Mouse (Mus musculus): ENCODE data around the gene Mrpl17. TPM values are rescaled to one million over a fixed set of nuclear protein-coding genes. Genes with fewer than 3 reads are reported as not detected.

Gene Mrpl17
- polyA plus RNA-seq, 1 experiment = 157 TPM

DNA sequence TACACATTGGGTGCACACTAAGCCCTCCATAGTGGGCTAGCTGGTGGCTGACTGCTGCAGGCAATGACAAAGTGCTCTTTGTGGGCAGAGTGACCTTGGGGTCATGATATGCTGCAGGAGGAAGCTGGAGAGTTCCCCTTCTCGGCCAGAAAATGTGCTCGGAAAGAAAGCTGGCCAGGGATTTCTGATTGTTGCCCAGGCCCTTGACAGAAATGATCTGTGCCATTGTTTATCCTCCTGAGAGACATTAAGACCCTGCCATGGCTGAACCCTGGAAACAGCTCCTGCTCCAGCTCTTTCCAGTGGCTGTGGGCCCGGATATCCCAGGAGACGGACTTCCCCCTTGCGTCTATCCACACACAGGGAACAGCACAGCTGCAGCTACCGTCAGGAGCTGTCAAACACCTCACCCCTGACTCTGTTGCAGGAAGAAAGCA, 43.2 kb downstream of the Mrpl17 start:
- WGBS = 37% methylated on average over 6 of the region's 6 CpGs
- Histone ChIP-seq H3K36me3 (ENCODE audit: control insufficient read depth, insufficient read depth, low read length) (no peaks in the 10 kb centered on the region), H3K27ac (ENCODE audit: control insufficient read depth, insufficient read depth, low read length) (no peak overlapping the region), H3K4me3 (ENCODE audit: control insufficient read depth, insufficient read depth, low read length) (no peak overlapping the region), H3K27me3 (ENCODE audit: control insufficient read depth, insufficient read depth, low read length) (no peaks in the 10 kb centered on the region), H3K4me1 (replicated peaks; ENCODE audit: control insufficient read depth, insufficient read depth, low read length) (no peaks in the 10 kb centered on the region)
- DNase-seq = no peak
- TF ChIP-seq CTCF (IDR thresholded peaks at IDR 0.05; ENCODE audit: borderline replicate concordance, control insufficient read depth, extremely low read depth, insufficient read depth, low read length, poor library complexity) (no peak), POLR2A (IDR thresholded peaks at IDR 0.05; ENCODE audit: control insufficient read depth, extremely low read depth, insufficient read depth, low read length, poor library complexity) (no peak)

DNA sequence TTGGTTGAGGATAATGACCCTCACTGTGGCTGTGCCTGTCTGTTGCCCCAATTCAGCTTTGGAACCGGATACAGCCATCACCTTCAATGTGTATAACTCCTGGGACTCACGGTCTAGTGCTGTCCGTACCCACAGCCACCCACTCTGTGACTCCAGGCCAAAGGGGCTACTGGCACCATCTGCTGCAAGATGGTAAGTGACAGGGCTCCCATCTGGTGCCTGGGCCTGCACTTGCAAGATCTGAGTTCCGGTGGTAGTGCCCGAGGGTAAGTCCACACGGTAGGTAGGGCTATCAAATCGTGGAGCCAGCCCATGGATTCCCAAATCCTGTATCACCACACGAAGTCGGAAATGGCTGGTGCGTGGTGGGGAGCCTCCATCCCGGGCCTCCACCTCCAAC, 46.6 kb downstream of the Mrpl17 start:
- Histone ChIP-seq H3K27me3 (ENCODE audit: control insufficient read depth, insufficient read depth, low read length) (no peaks in the 10 kb centered on the region), H3K4me1 (replicated peaks; ENCODE audit: control insufficient read depth, insufficient read depth, low read length) (no peaks in the 10 kb centered on the region), H3K27ac (ENCODE audit: control insufficient read depth, insufficient read depth, low read length) (no peak overlapping the region), H3K4me3 (ENCODE audit: control insufficient read depth, insufficient read depth, low read length) (no peak overlapping the region), H3K36me3 (ENCODE audit: control insufficient read depth, insufficient read depth, low read length) (no peaks in the 10 kb centered on the region)
- TF ChIP-seq POLR2A (IDR thresholded peaks at IDR 0.05; ENCODE audit: control insufficient read depth, extremely low read depth, insufficient read depth, low read length, poor library complexity) (no peak), CTCF (IDR thresholded peaks at IDR 0.05; ENCODE audit: borderline replicate concordance, control insufficient read depth, extremely low read depth, insufficient read depth, low read length, poor library complexity) (no peak)
- no peak for DNase-seq
- 97% methylated on average over 11 of the region's 11 CpGs for WGBS

DNA sequence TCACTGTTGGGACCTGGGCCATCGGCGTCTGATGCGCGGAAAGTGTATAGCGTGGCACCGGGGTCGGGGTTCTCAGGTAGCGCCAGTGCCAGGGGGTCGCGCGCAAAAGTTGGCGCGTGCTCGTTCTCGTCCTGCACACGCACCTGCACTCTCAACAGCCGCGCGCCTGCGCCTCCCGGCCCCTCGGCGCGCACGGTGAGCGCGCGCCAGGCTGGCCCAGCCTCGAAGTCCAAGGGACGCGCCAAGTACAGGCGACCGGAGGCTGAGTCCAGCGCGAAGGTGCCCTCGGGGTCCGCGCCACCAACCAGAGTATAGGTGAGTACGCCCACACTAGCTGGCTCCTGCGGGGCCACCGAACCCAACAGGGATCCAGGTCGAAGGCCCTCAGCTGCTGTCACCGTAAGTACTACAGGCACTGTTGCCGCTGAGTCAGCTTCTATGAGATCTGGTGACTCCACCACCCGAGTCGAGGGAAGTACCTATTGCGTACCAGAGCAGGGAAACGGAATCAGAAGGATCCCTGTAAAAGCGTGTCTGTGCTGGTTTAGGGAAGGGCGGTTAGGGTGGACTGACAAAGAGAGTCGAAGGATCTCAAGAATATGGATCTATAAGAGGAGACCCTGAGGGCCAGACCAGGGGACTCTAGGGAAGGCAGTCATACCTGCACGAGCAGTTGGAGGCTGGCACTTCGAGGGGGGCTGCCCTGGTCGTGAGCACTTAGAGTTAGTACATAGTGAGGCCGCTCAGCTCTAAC, 48.2 kb downstream of the Mrpl17 start:
- Histone ChIP-seq H3K4me3 (ENCODE audit: control insufficient read depth, insufficient read depth, low read length) (no peak overlapping the region), H3K36me3 (ENCODE audit: control insufficient read depth, insufficient read depth, low read length) (no peaks in the 10 kb centered on the region), H3K27ac (ENCODE audit: control insufficient read depth, insufficient read depth, low read length) (no peak overlapping the region), H3K27me3 (ENCODE audit: control insufficient read depth, insufficient read depth, low read length) (no peaks in the 10 kb centered on the region), H3K4me1 (replicated peaks; ENCODE audit: control insufficient read depth, insufficient read depth, low read length) (no peaks in the 10 kb centered on the region)
- no peak for DNase-seq
- WGBS = 57% methylated on average over 55 of the region's 55 CpGs
- TF ChIP-seq CTCF (IDR thresholded peaks at IDR 0.05; ENCODE audit: borderline replicate concordance, control insufficient read depth, extremely low read depth, insufficient read depth, low read length, poor library complexity) (no peak), POLR2A (IDR thresholded peaks at IDR 0.05; ENCODE audit: control insufficient read depth, extremely low read depth, insufficient read depth, low read length, poor library complexity) (no peak)

DNA sequence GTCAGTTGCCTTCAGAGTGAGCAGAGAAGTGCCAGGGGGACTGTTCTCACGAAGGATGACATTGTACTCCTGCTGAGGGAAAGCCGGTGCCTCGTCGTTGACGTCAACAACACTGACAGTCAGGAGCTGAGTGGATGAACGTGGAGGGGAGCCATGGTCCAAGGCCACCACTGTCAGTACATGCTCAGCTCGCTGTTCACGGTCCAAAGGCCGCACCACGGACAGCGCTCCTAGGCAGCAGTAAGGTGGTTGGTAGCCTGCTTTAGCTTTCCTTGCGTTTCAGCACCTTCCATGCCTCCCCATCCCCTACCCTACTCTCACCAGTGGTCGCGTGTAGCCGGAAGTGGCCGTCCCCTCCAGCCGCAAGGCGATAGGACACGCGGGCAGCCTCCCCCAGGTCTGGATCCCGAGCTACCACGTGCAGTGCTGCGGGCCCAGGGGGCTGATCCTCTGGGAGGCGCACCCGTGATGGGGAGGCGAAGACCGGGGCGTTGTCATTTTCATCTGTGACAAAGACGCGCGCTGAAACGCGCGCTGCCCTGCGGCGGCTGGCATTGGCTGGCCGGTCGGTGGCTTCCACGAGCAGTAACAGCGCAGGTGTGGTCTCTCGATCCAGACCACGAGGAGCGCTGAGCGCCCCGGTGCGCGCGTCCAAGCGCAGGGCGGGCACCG, 49.0 kb downstream of the Mrpl17 start:
- Histone ChIP-seq H3K4me1 (replicated peaks; ENCODE audit: control insufficient read depth, insufficient read depth, low read length) (no peaks in the 10 kb centered on the region), H3K36me3 (ENCODE audit: control insufficient read depth, insufficient read depth, low read length) (no peaks in the 10 kb centered on the region), H3K4me3 (ENCODE audit: control insufficient read depth, insufficient read depth, low read length) (no peak overlapping the region), H3K27ac (ENCODE audit: control insufficient read depth, insufficient read depth, low read length) (no peak overlapping the region), H3K27me3 (ENCODE audit: control insufficient read depth, insufficient read depth, low read length) (no peaks in the 10 kb centered on the region)
- no peak for DNase-seq
- 51% methylated on average over 51 of the region's 51 CpGs for WGBS
- TF ChIP-seq POLR2A (IDR thresholded peaks at IDR 0.05; ENCODE audit: control insufficient read depth, extremely low read depth, insufficient read depth, low read length, poor library complexity) (no peak), CTCF (IDR thresholded peaks at IDR 0.05; ENCODE audit: borderline replicate concordance, control insufficient read depth, extremely low read depth, insufficient read depth, low read length, poor library complexity) (no peak)

DNA sequence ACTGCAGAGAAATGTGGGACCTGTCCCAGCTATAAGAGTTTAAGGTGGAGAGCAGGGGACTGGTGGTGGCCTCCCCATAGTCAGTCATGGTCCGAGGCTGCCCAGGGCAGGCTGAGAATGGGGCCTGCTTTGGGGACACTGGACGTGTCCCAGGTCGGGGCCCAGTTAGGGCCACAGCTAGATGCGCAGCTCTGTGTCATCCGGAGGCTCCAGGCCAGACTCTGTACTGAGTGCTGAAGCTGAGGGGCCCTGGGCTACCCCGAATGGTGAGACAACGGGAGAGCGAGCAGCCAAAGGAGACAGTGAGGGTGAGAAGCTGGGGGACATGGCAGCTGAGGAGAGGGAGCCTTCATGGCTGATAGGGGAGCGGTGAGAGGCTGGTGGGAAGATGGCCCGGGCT, 57.6 kb downstream of the Mrpl17 start:
- Histone ChIP-seq H3K27me3 (ENCODE audit: control insufficient read depth, insufficient read depth, low read length) (no peaks in the 10 kb centered on the region), H3K36me3 (ENCODE audit: control insufficient read depth, insufficient read depth, low read length) (no peaks in the 10 kb centered on the region), H3K4me1 (replicated peaks; ENCODE audit: control insufficient read depth, insufficient read depth, low read length) (peaks cover 4% of the 10 kb centered on the region), H3K4me3 (ENCODE audit: control insufficient read depth, insufficient read depth, low read length) (no peak overlapping the region), H3K27ac (ENCODE audit: control insufficient read depth, insufficient read depth, low read length) (no peak overlapping the region)
- DNase-seq = no peak
- no peak for TF ChIP-seq CTCF (IDR thresholded peaks at IDR 0.05; ENCODE audit: borderline replicate concordance, control insufficient read depth, extremely low read depth, insufficient read depth, low read length, poor library complexity)
- TF ChIP-seq POLR2A (IDR thresholded peaks at IDR 0.05; ENCODE audit: control insufficient read depth, extremely low read depth, insufficient read depth, low read length, poor library complexity) = no peak
- WGBS = 99% methylated on average over 10 of the region's 10 CpGs

Other genes with a start within 250 kb of the Mrpl17 start
- 17.7 and 34.8 TPM in 2 replicates for gene Apbb1, start 229.4 kb downstream of the Mrpl17 start, polyA plus RNA-seq (2012; rRNA removed)
- 0.97 and 8.6 TPM in 2 replicates for gene Hpx, start 211.0 kb downstream of the Mrpl17 start, polyA plus RNA-seq (2012; rRNA removed)
- 22.0 and 24.1 TPM in 2 replicates for gene Trim3, start 177.5 kb downstream of the Mrpl17 start, polyA plus RNA-seq (2012; rRNA removed)
- gene Timm10b, start 171.0 kb downstream of the Mrpl17 start, polyA plus RNA-seq (2012; rRNA removed) = 151 and 194 TPM in 2 replicates
- gene Arfip2, start 170.7 kb downstream of the Mrpl17 start, polyA plus RNA-seq (2012; rRNA removed) = 53.6 and 56.8 TPM in 2 replicates
- gene Gm45799, start 170.5 kb downstream of the Mrpl17 start, polyA plus RNA-seq (2012; rRNA removed) = 414 and 445 TPM in 2 replicates
- 1.4 and 2.7 TPM in 2 replicates for gene Dnhd1, start 160.3 kb downstream of the Mrpl17 start, polyA plus RNA-seq (2012; rRNA removed)
- 179 and 182 TPM in 2 replicates for gene Ilk, start 74.5 kb downstream of the Mrpl17 start, polyA plus RNA-seq (2012; rRNA removed)
- 16.3 and 17.1 TPM in 2 replicates for gene Rrp8, start 73.7 kb downstream of the Mrpl17 start, polyA plus RNA-seq (2012; rRNA removed)
- gene Taf10, start 66.7 kb downstream of the Mrpl17 start, polyA plus RNA-seq (2012; rRNA removed) = 553 and 667 TPM in 2 replicates
- 134 and 153 TPM in 2 replicates for gene Tpp1, start 58.9 kb downstream of the Mrpl17 start, polyA plus RNA-seq (2012; rRNA removed)
- gene Dchs1, start 23.4 kb downstream of the Mrpl17 start, polyA plus RNA-seq (2012; rRNA removed) = 2.0 and 2.1 TPM in 2 replicates
- gene Gm4070, start 142.9 kb upstream of the Mrpl17 start, polyA plus RNA-seq (2012; rRNA removed) = 2.6 and 5.1 TPM in 2 replicates